Mouse (Mus musculus): Measurements from ENCODE around the gene Tmem110.

GRCm38 (mm10) chr14:30843701-30844100 lies 18.3 kb downstream of the Tmem110 start:
- TF ChIP-seq CTCF (IDR thresholded peaks at IDR 0.05; ENCODE audit: insufficient read depth, low read depth, low read length) (no peak), POLR2A (IDR thresholded peaks at IDR 0.05; ENCODE audit: insufficient read depth, low read depth, low read length) (no peak)

Measured in olfactory bulb, adult 2 months (tissue).